Mouse (Mus musculus) midbrain, embryonic 10.5 days (tissue): ENCODE measurements around the gene Fam185a. TPM values are rescaled to one million over a fixed set of nuclear protein-coding genes. Genes with fewer than 3 reads are reported as not detected.

ENCODE experiments used
- DNase-seq: peaks from one replicate; pipeline ENCODE4 v3.0.0-alpha.2; 2017; ENCODE audit warnings: low spot score
- H3K27ac ChIP-seq: fragments of 300-500 bp; sonication (generic); replicated peaks from 2 replicates; pipeline ENCODE4 v1.5.1; 2016; ENCODE audit warnings: mild to moderate bottlenecking
- H3K27me3 ChIP-seq: fragments of 300-500 bp; sonication (generic); 2 replicates; pipeline ENCODE4 v1.6.1; 2016; ENCODE audit warnings: low read depth, mild to moderate bottlenecking; ENCODE audit not compliant: poor library complexity, severe bottlenecking
- H3K36me3 ChIP-seq: fragments of 300-500 bp; sonication (generic); 2 replicates; pipeline ENCODE4 v1.6.1; 2016; ENCODE audit warnings: mild to moderate bottlenecking, moderate library complexity
- H3K4me1 ChIP-seq: fragments of 300-500 bp; sonication (generic); 2 replicates; pipeline ENCODE4 v1.6.1; 2016
- H3K4me3 ChIP-seq: fragments of 300-500 bp; sonication (generic); 2 replicates; pipeline ENCODE4 v1.5.1; 2016; ENCODE audit warnings: mild to moderate bottlenecking, moderate library complexity
- H3K9me3 ChIP-seq: fragments of 300-500 bp; sonication (generic); replicated peaks from 2 replicates; pipeline ENCODE4 v1.6.1; 2016; ENCODE audit warnings: mild to moderate bottlenecking
- WGBS: fragments of 180-500 bp; shearing (Covaris S2); methylation state at CpG from one replicate; pipeline ENCODE4 v1.1.7; 2016; 5-methylcytosine and 5-hydroxymethylcytosine counted together
- polyA plus RNA-seq: library from polyadenylated mRNA; unstranded; fragments of >200 nt; fragmentation: Nextera tagmentation; extraction: Ambion mirVana; gene quantifications from 2 replicates; pipeline ENCODE4 v1.2.1, GENCODE M21; 2016

Fam185a gene
- polyA plus RNA-seq, 1 experiment from 2014 or later = 5.8 TPM

GRCm38 (mm10) chr5:21438428-21438827, 13.7 kb downstream of the Fam185a start:
- Histone ChIP-seq H3K9me3 (no peaks in the 10 kb centered on the region), H3K36me3 (no peaks in the 10 kb centered on the region), H3K4me3 (no peak overlapping the region), H3K27me3 (no peaks in the 10 kb centered on the region), H3K4me1 (peaks cover 7% of the 10 kb centered on the region), H3K27ac (no peak overlapping the region)
- DNase-seq = no peak
- 95% methylated on average over 9 of the region's 9 CpGs for whole genome bisulfite sequencing

GRCm38 (mm10) chr5:21439446-21440110, 14.8 kb downstream of the Fam185a start:
- Histone ChIP-seq H3K4me1 (peaks cover 7% of the 10 kb centered on the region), H3K4me3 (no peak overlapping the region), H3K9me3 (no peaks in the 10 kb centered on the region), H3K27ac (no peak overlapping the region), H3K27me3 (no peaks in the 10 kb centered on the region), H3K36me3 (no peaks in the 10 kb centered on the region)
- WGBS = 92% methylated on average over 7 of the region's 7 CpGs
- DNase-seq = no peak

GRCm38 (mm10) chr5:21440833-21441530, 16.2 kb downstream of the Fam185a start:
- WGBS = 87% methylated on average over 8 of the region's 8 CpGs
- H3K4me3 ChIP-seq = no peak overlapping the region
- no peak for DNase-seq

GRCm38 (mm10) chr5:21467387-21467786, 42.6 kb downstream of the Fam185a start:
- peaks cover 5% of the 10 kb centered on the region for H3K4me1 ChIP-seq
- H3K36me3 ChIP-seq = no peaks in the 10 kb centered on the region
- no peaks in the 10 kb centered on the region for H3K9me3 ChIP-seq
- 61% methylated on average over 7 of the region's 7 CpGs for WGBS
- no peak overlapping the region for H3K4me3 ChIP-seq
- no peaks in the 10 kb centered on the region for H3K27me3 ChIP-seq
- peak overlapping the region; percentile 28; the same call in 1 of the 2 replicates for H3K27ac ChIP-seq
- no peak for DNase-seq

More at GRCm38 (mm10) chr5:21440833-21441530, 16.2 kb downstream of the Fam185a start:
- Histone ChIP-seq H3K36me3 (no peaks in the 10 kb centered on the region), H3K4me1 (peaks cover 7% of the 10 kb centered on the region), H3K27me3 (no peaks in the 10 kb centered on the region), H3K27ac (no peak overlapping the region), H3K9me3 (no peaks in the 10 kb centered on the region)

- 92% methylated on average over 12 of the region's 12 CpGs for WGBS
These were observed 43.3 kb downstream of the Fam185a start for GRCm38 (mm10) chr5:21468100-21468499.

GRCm38 (mm10) chr5:21478428-21478827, 53.7 kb downstream of the Fam185a start:
- 95% methylated on average over 5 of the region's 5 CpGs for WGBS
- Histone ChIP-seq H3K27ac (no peak overlapping the region), H3K9me3 (no peaks in the 10 kb centered on the region), H3K36me3 (no peaks in the 10 kb centered on the region), H3K4me1 (peaks cover 19% of the 10 kb centered on the region), H3K4me3 (no peak overlapping the region), H3K27me3 (no peaks in the 10 kb centered on the region)
- no peak for DNase-seq

More at GRCm38 (mm10) chr5:21468100-21468499, 43.3 kb downstream of the Fam185a start:
- Histone ChIP-seq H3K27ac (no peak overlapping the region), H3K9me3 (no peaks in the 10 kb centered on the region), H3K27me3 (no peaks in the 10 kb centered on the region), H3K36me3 (no peaks in the 10 kb centered on the region), H3K4me1 (peaks cover 5% of the 10 kb centered on the region), H3K4me3 (no peak overlapping the region)
- DNase-seq = no peak

GRCm38 (mm10) chr5:21479746-21480145, 55.0 kb downstream of the Fam185a start:
- WGBS = 90% methylated on average over 5 of the region's 5 CpGs
- Histone ChIP-seq H3K4me3 (no peak overlapping the region), H3K4me1 (peaks cover 20% of the 10 kb centered on the region), H3K27ac (0 out of 2 replicates have a peak overlapping the region, but pooled peaks have one; percentile 59), H3K36me3 (no peaks in the 10 kb centered on the region), H3K27me3 (no peaks in the 10 kb centered on the region), H3K9me3 (no peaks in the 10 kb centered on the region)
- no peak for DNase-seq

- Histone ChIP-seq H3K27me3 (no peaks in the 10 kb centered on the region), H3K4me1 (peaks cover 20% of the 10 kb centered on the region), H3K4me3 (no peak overlapping the region), H3K27ac (no peak overlapping the region), H3K9me3 (no peaks in the 10 kb centered on the region), H3K36me3 (no peaks in the 10 kb centered on the region)
- no peak for DNase-seq
- 90% methylated on average over 6 of the region's 6 CpGs for WGBS
These were observed 56.8 kb downstream of the Fam185a start for GRCm38 (mm10) chr5:21481521-21481920.

GRCm38 (mm10) chr5:21482446-21483222, 57.9 kb downstream of the Fam185a start:
- 50% methylated on average over 11 of the region's 11 CpGs for whole genome bisulfite sequencing
- Histone ChIP-seq H3K9me3 (no peaks in the 10 kb centered on the region), H3K36me3 (no peaks in the 10 kb centered on the region), H3K27ac (peak overlapping the region; percentile 64), H3K4me1 (peaks cover 20% of the 10 kb centered on the region), H3K4me3 (no peak overlapping the region), H3K27me3 (no peaks in the 10 kb centered on the region)
- peak; percentile 34 for DNase-seq

GRCm38 (mm10) chr5:21483275-21483674, 58.5 kb downstream of the Fam185a start:
- DNase-seq = no peak
- Histone ChIP-seq H3K9me3 (no peaks in the 10 kb centered on the region), H3K36me3 (no peaks in the 10 kb centered on the region), H3K27me3 (no peaks in the 10 kb centered on the region), H3K27ac (peak overlapping the region; percentile 64), H3K4me1 (peaks cover 20% of the 10 kb centered on the region), H3K4me3 (no peak overlapping the region)
- 89% methylated on average over 8 of the region's 8 CpGs for whole genome bisulfite sequencing

GRCm38 (mm10) chr5:21485197-21485829, 60.6 kb downstream of the Fam185a start:
- Histone ChIP-seq H3K36me3 (no peaks in the 10 kb centered on the region), H3K4me3 (no peak overlapping the region), H3K27me3 (no peaks in the 10 kb centered on the region), H3K27ac (no peak overlapping the region), H3K9me3 (no peaks in the 10 kb centered on the region), H3K4me1 (peaks cover 17% of the 10 kb centered on the region)
- no peak for DNase-seq
- 91% methylated on average over 8 of the region's 8 CpGs for WGBS

- H3K27me3 ChIP-seq = no peaks in the 10 kb centered on the region
- DNase-seq = no peak
These were observed 62.0 kb downstream of the Fam185a start for GRCm38 (mm10) chr5:21486798-21487197.

More at GRCm38 (mm10) chr5:21486798-21487197, 62.0 kb downstream of the Fam185a start:
- 85% methylated on average over 5 of the region's 5 CpGs for WGBS
- no peak overlapping the region for H3K4me3 ChIP-seq
- H3K36me3 ChIP-seq = no peaks in the 10 kb centered on the region
- H3K9me3 ChIP-seq = no peaks in the 10 kb centered on the region
- peaks cover 24% of the 10 kb centered on the region for H3K4me1 ChIP-seq
- no peak overlapping the region for H3K27ac ChIP-seq
